Mouse (Mus musculus): ENCODE results near the gene Abhd6.

Abhd6 gene

DNA sequence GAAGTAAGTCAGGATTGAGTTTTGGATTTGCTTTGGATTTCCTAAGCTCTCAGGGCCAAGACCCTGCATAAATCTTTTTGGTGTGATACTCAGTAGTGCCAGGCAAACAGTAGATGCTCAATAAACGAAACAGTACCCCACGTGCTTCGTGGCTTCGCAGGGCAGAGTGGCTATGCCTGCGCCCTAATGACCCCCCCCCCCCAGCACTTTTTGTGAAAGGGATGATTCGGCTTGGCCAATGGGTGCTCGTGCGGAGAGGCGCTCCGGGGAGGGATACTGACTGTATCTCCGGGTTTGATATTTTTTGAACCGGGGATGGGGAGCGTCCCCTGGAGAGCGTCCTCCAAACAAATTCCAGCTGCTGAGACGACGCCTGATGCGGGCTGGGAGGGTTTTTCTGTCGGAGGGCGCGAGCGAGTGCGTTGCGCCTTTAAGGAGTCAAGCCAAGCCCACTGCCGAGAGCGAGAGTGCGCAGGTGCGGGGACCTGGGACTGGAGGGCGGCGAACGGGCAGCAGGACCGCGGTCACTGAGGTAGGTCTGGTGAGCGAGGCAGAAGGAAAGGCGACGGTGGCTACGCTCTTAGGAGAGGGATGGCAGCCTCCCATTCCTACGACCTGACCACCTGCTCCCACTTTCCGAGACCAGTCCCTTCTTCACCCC, at the start of gene Abhd6:
Gene Abhd6 (plus strand): TSS at position 471 of the 661 bp plus-strand sequence.
- peak; percentile 87 for DNase-seq

DNA sequence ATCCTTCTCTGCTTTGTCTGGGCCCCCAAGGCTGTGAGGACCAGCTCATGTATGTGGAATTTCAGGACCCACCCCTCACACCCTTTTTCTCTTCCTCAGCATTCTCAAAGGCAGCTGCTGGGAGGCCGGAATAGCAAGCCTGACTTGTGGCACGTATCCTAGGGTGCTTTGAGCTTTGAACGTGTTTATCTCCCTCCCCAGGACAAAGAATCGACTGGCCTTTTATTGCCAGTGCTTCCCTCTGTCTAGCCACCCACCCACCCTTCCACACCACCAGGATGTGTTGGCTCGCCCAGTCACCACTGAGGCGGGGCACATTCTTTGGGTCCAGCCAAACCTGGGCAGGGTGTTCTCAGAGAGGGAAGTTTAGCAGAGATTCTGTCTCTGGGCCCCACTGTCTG, 48.6 kb upstream of the Abhd6 start:
- DNase-seq: peak; percentile 19

DNA sequence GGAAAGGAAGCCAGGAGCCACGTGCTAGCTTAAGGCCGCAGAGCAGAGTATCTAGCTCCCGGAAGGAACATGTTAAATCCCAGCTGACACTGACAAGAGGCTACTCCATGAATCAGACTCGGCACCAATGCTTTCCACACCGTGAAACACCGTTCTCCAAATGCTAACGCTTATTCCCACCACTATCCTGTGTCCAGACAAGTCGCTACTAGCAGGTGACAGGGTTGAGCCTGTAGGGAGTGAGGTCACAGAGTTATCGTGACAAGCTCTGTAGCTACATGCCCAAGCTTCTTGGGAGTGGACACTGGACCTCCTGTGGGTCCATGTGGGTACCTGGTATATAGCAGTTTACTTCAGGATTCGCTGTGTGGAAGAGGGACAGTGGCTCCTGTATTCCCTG, 46.3 kb upstream of the Abhd6 start:
- no peak for DNase-seq

DNA sequence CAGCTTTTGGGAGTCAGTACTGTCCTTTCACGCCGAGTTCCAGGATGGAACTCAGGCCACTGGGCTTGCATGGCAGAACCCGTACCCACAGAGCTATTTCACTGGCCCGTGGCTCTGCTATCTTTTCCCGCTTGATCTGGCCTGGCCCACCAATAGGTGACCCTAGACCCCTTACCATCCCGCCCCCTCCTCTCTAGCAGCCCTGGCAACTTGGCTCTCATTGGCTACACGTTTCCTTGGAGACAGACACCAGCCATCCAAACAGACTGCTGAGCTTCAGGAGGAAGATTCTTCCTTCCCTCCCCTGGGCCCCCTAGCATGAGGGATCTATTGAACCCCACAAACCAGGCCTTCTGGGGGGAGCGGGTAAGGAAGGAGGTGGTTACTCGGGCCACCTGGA, 45.7 kb upstream of the Abhd6 start, which contains the start of gene Gm45521:
Gene Gm45521 (plus strand): TSS at position 240 of the 400 bp plus-strand sequence.
- DNase-seq: no peak

DNA sequence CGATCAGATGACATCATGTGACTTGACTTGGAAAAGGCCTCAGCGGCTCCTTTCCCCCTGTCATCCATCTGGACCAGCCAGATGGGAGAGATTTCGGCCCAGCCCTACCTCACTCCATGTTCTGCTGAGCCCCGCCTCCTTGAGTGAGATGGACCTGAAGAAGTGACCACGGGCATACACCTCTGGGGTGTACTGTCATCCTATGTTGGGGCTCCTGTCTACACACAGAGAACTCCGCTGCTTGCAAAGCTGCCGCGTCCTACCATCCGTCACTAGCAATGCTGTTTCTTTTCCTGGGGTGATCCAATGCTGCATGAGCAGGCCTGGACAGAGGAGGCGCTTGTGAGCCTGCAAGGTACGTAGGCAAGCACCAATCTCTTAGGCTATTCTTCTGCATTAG, 42.1 kb upstream of the Abhd6 start:
- DNase-seq: peak; percentile 30

DNA sequence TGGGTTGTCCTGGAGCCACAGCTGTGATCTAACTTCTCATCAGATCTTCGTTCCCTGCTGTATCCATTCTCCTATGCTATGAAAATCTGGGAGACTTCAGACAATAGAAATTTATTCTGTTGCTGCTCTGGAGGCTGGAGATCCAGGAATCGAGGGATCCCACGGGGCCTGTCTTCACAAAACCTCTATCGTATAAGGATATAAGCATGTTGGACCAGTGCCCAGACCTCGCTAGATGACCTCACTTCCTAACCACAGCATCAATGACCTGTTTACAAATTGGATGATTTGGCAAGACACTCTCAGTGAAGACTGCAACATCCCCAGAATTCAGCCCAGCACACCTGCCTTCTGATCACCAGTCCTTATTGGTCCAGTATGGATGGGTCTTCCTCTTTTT, 41.0 kb upstream of the Abhd6 start:
- peak; percentile 29 for DNase-seq

DNA sequence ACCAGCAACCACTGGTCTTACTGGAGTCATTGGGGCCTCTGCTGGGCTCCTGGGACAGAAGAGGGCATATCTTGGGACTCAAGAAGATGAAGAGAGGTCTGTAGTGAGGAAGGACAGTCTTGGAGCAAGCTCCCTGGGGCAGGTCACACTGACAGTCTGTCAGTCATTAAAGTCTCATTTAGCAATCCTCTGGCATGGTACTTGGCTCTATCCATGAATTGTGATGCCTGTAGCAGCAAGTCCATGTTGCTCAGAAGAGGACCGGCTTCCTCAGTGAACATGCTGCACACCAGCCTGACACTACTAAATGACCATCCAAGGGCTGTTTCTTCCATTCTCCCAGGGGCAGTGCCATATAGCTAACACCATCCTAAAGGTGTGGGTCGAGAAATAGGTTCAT, 40.1 kb upstream of the Abhd6 start:
- DNase-seq: no peak

DNA sequence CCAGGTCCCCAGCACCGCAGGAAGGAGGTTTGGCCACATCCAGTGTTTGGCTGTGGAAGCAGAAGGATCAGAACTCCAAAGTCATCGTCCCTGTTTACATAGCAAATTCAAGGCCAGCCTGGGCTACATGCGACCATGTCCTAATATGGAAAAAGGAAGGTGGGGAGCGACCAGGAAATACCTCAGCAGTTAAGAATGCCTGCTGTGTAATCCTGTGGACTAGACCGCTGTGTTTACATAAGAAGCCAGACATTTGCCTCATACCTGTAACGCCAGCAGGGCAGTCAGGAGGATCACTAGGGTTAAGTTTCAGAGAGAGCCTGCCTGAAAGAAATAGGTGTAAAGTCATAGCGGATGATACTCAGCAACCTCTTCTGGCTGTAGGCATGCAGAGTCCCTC, 39.5 kb upstream of the Abhd6 start:
- DNase-seq: no peak

DNA sequence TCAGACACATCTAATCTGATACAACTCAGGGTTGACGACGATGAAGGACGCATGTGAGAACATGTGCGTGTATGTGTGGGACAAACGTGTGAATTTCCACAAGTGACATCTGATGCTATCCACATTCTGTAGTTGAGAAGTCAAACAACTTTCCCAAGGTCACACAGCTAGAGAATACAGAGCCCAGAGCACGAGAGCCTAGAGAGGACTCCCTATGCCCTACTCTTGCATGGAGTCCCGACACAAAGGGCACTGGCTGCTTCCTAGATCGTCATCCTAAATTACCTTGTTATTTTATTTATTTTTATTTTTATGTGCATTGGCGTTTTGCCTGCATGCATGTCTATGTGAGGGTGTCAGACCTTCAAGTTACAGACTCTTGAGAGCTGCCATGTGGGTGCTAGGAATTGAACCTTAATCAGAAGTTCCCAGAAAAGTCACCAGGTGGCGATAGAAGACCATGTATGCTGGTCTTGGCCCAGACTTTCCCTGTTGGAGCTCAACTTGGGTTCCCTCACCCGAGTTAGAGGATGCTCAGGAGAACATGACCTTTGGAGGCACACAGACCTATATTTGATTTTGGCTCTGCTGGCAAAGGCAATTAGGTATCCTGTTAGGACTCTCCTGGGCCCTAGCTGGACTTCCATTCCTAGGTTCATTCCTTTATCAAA, 38.3 kb upstream of the Abhd6 start:
- peak; percentile 85 for DNase-seq

DNA sequence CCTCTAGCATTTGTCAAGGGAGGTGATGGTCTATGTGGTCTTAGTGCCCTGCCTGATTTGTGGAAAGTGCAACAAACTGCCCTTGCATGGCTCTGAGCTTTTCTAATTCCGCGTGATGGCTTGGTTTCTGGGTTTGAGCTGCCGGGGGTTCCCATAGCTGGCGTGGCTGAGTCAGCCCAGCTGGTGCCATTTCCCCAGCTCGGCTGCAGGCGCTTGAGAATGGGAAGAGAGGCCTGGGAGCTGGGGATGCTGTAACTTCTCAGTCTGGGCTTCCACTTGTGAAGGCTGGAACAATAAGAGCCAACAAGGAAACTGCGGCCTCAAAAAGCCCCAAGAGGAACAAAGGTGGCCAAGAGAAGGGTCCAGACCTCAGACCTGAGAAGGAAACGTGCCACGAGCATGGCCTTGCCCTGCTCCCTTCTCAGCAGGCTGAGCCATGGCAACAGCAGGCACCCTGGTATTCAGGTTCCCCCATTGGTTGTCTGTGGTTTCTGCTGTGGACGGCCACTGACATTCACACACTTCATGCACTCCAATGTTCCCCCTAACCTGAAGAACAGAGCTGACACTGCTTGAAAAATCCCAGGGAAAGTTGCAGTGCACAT, 30.7 kb upstream of the Abhd6 start:
- peak; percentile 54 for DNase-seq

DNA sequence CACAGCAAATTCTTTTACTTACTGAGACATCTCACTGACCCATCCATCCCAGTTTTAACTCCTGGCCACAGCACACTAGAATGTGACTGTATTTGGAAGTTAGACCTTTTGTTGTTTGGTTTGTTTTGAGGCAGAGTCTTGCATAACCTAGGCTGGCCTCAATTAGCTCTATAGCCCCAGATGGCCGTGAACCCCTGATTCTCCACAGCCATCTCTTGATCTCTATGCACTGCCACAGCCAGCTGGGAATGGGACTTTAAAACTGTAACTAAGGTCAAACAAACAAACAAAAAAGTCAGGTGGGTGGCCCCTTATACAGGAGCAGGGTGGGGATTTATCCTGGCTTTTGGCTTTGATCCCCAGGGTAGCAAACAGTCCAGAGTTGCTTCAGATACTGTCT, 28.1 kb upstream of the Abhd6 start:
- DNase-seq: no peak

DNA sequence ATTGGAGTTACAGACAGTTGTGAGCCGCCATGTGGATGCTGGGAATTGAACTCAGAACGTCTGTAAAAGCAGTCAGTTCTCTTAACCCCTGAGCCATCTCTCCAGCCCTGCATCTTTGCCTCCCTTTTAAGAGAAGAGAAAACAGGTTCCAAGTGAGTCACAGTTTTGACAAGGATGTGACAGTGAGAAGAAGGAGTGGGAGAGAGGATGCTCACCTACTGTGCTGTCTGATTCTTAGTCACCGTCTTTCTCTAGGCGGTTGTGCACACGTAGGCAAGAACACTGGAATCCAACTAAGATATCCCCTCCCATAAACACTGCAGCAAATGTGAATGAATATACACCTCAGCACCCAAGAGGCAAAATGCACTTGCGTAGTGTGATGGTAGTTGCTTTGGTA, 27.5 kb upstream of the Abhd6 start:
- no peak for DNase-seq

DNA sequence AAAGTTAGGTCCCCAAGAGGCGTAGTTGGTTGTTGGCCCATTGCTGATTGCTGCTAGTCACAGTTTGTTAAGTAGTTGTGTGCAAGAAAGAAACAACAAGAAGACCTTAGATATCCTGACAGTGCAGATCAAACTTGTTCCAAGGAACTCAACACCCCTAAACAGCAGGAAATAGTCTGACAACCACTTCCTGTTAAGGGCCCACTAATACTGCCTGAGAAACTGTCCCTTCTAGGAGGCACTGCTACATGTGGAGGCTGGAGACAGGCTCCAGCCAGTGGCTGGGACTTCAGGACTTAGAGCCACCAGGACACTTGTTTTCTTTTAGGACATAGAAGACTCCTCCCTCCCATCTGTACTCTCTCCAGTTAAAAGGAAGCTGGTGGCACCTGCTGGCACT, 25.2 kb upstream of the Abhd6 start:
- no peak for DNase-seq

DNA sequence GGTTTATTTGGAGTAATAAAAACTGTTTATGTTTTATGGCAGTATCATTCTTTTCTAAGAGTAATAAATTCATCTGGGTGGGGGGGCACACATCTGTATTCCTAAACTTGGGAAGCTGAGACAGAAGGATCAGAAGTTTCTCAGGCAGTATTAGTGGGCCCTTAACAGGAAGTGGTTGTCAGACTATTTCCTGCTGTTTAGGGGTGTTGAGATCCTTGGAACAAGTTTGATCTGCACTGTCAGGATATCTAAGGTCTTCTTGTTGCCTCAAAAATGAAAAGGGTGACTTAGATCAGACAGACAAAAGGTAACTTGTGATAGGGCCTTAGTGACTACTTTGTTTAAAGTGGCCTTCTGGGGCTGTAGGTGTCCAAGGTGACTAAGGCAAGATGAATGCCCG, 24.5 kb upstream of the Abhd6 start:
- DNase-seq: no peak

DNA sequence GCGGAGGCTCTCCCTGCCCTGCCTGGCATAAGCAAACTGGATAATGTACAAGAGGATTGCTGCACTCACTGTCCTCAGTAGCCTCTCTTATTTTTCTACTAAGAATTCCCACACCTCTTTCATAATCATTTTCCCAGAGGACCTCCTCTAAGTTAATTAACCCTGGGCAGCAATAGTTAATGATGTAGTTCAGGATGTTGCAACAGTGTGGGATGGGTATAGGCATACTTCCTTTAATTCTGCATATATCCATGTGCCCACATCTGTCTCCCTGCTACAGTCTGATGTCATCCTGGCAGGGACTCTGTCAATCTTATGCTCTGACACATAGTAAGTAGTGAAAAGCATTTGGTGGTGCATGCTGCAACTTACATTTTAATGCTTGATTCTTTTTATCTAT, 21.5 kb upstream of the Abhd6 start:
- DNase-seq: no peak

DNA sequence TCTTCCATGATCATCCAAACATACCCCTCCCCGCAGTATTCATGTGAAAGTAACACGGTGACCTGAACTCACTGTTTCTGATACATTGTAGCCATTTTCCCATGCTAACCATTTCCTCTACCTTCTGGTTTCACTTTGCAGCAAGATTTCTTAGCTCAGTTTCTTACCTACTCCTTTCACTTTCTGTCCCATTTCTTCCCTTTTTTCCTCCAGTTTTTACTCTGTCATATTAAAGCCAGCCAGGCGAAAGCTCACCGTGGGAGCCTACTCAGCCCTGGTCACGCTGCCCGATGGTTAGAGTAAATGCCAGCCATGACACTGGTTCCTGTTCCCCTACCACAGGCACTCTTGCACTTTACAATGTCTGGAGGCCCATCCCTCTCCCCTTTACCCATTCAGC, 15.8 kb upstream of the Abhd6 start:
- no peak for DNase-seq

DNA sequence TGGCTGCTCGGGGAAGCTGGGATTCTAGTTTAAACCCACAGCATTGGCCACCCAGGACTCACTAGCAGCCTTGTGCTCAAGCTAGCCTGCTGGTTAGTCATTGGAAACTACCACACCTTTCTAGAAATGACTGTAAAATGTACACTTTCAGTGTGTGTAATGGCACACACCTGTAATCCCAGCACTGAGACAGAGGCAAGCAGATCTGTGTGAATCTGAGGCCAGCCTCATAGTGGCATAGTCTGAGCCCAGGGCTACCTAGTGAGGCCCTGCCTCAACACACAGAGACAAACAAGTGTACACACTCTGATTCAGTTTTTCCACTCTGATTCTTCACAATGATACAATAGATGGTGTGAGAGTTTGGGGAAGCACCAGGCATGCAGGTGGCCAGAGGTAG, 13.3 kb upstream of the Abhd6 start:
- DNase-seq: no peak

DNA sequence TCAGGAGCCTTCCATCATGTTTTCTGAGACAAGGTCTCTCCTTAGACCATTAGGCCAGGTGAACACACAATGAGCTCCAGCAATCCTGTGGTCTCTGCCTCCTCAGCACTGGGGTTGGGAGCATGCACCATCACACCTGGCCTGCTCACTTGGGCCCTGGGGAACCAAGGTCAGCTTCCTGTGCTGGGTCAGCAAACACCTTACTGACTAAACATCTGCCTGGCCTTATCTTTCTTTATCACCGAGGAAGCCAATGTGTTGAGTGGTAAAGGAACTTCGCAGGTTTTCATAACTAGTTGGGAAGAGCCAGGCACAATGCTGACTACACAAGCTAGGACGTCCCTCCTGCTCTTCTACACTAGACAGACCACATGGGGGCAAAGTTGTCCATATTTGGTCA, 12.7 kb upstream of the Abhd6 start:
- no peak for DNase-seq

DNA sequence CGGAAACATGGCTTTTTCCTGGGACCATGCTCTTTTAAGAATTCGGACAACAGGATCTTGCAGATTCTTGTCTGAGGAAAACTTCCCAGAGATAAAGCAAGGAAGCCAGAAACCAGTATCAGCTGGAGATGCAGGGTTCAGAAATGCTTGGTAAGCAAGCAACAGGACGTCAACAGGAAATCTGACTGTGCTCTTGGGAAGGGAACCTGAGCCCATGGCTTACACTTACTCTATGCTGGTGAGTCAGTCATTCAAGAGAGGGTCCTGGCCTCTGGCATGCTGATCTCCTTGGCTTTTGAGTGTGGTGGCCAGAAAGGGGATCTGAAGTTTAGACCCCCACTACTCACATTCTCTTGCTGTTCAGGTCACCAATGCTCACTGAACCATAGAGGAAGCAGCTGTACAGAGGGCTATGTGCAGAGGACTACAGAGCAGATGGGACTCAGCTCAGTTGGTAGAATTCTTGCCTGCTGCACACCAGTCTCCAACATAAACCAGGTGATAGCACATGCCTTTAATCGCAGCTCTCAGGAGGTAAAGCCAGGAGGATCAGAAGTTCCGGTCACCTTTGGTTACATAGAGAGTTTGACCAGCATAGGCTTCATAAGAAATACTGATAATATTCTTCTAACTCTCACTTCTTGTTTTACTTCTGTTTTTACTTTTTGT, 11.5 kb upstream of the Abhd6 start:
- DNase-seq: no peak

DNA sequence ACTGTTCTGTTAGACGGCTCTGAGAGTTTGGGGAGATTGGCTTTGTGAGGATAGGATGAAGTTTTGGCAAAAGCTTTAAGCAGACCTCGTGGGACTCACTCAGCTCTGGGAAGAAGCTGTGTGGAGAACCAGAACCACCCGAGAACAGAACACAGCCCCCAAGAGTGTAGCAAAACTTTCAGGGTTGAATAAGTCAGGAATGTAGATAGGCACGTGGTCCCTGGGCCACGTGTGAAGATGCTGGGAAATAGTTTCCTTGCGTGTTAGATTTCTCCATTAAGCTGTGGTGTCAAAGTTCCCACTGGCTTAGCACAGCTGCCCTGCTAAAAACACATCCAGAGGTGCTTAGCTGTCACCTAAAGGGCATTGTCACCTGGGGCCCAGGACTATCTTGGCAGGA, 10.5 kb upstream of the Abhd6 start:
- DNase-seq: no peak

DNA sequence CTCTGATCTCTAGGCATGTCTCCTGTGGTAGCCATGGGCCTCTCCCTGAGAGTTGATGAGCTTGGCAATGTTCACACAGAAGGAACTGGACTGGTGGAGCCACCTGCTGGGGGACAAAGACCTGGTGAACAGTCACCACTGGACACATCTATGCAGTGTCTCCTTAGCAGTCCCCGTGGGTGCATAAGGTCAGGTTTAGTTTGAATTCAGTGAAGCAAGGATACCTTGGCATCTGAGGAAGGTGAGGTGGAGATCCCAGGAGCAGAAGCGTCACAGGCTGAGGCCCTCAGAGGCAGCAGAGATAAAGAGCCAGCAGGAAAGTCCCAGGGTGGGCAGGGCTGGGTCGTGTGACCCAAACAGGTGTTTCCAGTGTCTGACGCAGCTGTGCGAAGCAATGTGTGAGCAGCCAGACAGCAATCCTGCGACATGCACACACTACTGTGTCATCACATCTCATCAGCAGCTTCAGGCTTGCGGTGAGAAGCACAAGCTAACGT, 8.4 kb upstream of the Abhd6 start, which contains the start of gene Dnase1l3:
Gene Dnase1l3 (minus strand): TSS at position 303 of the 497 bp plus-strand sequence.
- peak; percentile 59 for DNase-seq

DNA sequence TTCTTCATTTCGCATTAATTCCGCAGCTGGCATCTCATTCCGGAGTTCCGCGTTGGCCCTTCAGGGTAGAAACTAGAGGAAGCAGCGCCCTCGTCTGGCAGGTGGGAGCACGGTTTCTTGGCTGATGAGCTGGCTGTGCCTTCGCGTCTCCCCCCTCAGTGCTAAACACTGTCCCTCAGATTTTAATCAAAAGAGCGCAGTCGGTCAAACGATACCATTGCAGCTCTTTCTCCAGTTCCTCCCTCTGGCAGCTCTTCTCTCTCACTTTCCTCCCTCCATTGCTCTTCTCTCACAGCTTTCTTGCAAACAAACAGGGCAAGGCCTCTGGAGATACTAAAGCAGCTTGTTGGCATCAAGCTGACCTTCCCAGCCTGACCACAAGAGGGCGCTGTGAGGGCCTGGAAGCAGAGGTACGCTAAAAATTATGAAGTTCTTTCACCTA, 5.4 kb upstream of the Abhd6 start:
- DNase-seq: peak; percentile 93

DNA sequence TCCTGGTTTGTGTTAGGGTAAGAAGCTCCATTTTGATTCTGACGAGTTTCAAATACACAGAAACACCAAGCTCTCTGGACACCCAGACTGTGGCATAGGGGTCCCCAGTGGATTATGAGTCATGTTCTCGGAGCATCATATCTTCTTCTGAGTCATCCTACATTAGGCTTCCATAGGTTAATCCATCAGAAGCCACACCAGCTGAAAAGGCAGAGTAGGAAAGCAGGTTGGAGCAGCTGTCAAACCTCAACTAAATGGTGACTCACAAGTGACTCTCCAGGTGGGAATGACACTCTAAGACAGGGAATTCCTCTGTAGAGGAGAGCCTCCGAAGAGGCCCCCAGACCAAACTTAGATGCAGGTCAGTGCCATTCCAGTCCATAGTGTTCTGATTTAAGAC, 3.7 kb upstream of the Abhd6 start:
- no peak for DNase-seq

DNA sequence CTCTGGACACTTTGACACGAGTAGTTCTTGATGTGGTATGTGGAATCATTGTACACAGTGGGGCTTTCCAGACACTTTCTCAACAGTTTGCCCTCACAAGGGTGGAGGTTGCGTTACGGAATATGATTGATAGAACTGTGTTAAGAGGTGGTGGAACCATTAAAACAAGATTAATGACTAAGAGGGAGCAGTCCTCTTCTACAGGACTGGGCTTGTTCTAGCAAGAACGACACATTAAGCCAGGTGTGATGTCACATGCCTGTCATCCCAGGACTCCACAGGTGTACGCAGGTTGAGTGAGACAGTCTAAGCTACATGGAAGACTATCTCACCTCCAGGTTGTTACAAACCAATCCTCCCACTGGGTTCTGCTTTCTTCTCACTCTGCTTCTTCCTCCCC, 3.3 kb upstream of the Abhd6 start:
- no peak for DNase-seq
